Mouse (Mus musculus) limb, embryonic 13.5 days (tissue): ENCODE data around the gene Fam110a. TPM values are rescaled to one million over a fixed set of nuclear protein-coding genes. Genes with fewer than 3 reads are reported as not detected.
A peak's percentile ranks its signal among the peaks of the same experiment; 100 is the strongest.

ENCODE experiments used
- ATAC-seq: fragments of 200-750 bp; cut with Nextera tagmentation; 2 replicates; pipeline ENCODE4 v1.8.0; 2017; ENCODE audit warnings: low read depth, moderate number of reproducible peaks, moderate TSS enrichment; ENCODE audit not compliant: low FRiP score
- H3K27ac ChIP-seq: fragments of 300-500 bp; sonication (generic); 2 replicates; pipeline ENCODE4 v1.5.1; 2015; ENCODE audit warnings: inconsistent platforms, mild to moderate bottlenecking, moderate library complexity
- H3K27me3 ChIP-seq: fragments of 300-500 bp; sonication (generic); 2 replicates; pipeline ENCODE4 v1.6.1; 2015; ENCODE audit warnings: mild to moderate bottlenecking, inconsistent platforms
- H3K36me3 ChIP-seq: fragments of 300-500 bp; sonication (generic); 2 replicates; pipeline ENCODE4 v1.6.1; 2015; ENCODE audit warnings: inconsistent platforms, mild to moderate bottlenecking, moderate library complexity
- H3K4me1 ChIP-seq: fragments of 300-500 bp; sonication (generic); 2 replicates; pipeline ENCODE4 v1.6.1; 2015; ENCODE audit warnings: inconsistent platforms
- H3K4me2 ChIP-seq: fragments of 300-500 bp; sonication (generic); replicated peaks from 2 replicates; pipeline ENCODE4 v1.6.1; 2015; ENCODE audit warnings: inconsistent platforms, mild to moderate bottlenecking, moderate library complexity
- H3K4me3 ChIP-seq: fragments of 300-500 bp; sonication (generic); 2 replicates; pipeline ENCODE4 v1.5.1; 2015; ENCODE audit warnings: moderate library complexity, mild to moderate bottlenecking, inconsistent platforms
- H3K9ac ChIP-seq: fragments of 300-500 bp; sonication (generic); 2 replicates; pipeline ENCODE4 v1.6.1; 2015; ENCODE audit warnings: mild to moderate bottlenecking, inconsistent platforms
- H3K9me3 ChIP-seq: fragments of 300-500 bp; sonication (generic); 2 replicates; pipeline ENCODE4 v1.6.1; 2016; ENCODE audit warnings: inconsistent platforms
- WGBS: fragments of 180-500 bp; shearing (Covaris S2); methylation state at CpG from one replicate; pipeline ENCODE4 v1.1.7; 2015; 5-methylcytosine and 5-hydroxymethylcytosine counted together
- polyA plus RNA-seq: library from polyadenylated mRNA; unstranded; fragments of >200 nt; fragmentation: Nextera tagmentation; extraction: Ambion mirVana; gene quantifications from 2 replicates; pipeline ENCODE4 v1.2.1, GENCODE M21; 2015

Fam110a gene
- polyA plus RNA-seq, 1 experiment from 2014 or later, result 25.4 TPM

DNA sequence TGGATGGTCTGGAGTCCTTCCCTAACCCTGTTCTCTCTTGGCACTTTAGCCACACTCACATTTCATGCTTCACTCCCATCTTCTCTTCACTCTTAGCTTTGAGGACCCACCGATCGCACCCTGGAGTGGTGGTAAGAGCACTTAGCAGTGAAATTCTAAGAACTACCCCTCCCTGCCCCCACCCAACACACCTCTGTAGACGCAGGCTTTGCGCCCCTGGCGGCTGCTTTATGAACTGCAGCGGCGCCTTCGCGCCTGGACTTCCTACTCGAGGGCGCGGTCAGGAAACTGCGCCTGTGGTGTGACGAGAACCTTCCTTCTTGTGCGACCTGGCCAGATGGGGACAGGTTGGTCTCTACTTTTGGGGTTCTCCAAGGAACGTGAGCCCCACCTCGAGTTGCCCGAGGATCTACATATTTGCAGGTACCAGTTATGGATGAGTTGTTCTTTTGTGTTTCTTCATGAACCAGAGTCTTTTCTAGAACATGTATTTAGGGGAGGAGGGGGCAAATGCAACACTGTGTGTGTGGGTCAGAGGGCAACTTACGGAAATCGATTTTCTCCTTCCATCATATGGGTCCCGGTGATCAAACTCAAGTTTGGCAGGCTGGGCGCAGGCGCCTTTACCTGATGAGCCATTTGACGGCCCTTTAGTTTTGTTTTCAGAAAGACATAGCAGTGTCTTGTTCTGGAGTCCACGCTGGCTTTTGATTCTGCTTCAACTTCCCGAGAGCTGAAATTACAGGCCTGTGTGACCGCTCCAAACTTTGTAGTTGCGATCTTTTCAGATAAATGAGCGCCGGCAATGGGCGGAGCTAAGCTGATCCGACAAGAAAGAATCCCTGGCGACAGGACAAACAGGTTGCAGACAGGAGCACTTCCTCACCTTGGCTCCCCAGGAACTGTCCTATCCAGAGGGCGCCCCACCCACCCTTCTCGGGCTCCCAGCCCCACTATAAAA is 16.5 kb upstream of the Fam110a start, which contains the start of gene Slc52a3:
Gene Slc52a3, plus strand, starts transcription at position 283 of the 961 bp plus-strand sequence.
- Histone ChIP-seq H3K27ac (no peak within 1 kb of the TSS), H3K9ac (no peak within 1 kb of the TSS), H3K36me3 (no peaks in the 10 kb centered on the region), H3K9me3 (no peaks in the 10 kb centered on the region), H3K4me2 (peak within 1 kb of the TSS; percentile 38), H3K4me3 (peak within 1 kb of the TSS; percentile 14), H3K27me3 (peaks cover 82% of the 10 kb centered on the region), H3K4me1 (peaks cover 15% of the 10 kb centered on the region)
- 8% methylated on average over 35 of the region's 35 CpGs for WGBS
- ATAC-seq, result 0 out of 2 replicates have a peak, but pooled peaks have one; percentile 34

DNA sequence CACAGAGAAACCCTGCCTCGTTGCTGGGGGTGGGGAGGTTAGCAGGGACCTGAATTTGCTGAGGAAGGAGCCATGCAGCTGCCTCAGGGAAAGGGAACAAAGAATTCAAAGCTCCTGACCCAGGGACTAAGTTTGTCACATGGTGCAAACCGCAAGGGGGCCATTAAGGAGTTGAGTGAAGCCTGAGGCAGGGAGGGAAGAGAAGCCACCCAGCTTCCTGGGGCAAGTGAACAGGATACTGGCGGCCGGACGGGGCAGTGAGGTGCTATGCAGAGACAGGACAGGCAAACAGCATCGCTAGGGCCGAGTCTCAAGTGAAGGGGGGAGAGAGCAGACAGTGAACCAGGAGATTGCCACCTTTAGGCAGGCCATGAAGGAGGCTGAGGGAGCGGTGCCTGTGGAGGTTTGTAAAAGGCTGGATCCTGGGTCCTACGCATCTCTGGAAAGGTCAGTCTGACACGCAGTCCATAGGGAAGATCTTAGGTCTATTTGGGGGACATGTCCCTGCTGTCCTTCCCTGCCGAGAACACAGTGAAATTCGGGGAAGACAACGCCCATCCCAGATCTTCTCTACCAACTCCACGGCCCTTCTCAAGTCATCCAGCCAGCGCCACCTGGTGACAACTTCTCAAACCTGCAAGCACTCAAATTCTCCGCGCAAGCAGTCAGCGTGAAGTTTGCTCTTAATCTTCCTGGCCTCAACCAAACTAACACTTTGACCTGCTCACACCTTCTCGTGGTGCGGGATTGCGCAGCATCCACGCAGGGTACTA is 14.5 kb upstream of the Fam110a start:
- Histone ChIP-seq H3K4me2 (peak overlapping the region; percentile 61), H3K27me3 (peaks cover 62% of the 10 kb centered on the region), H3K36me3 (no peaks in the 10 kb centered on the region), H3K4me1 (peaks cover 10% of the 10 kb centered on the region), H3K4me3 (peak overlapping the region; percentile 27), H3K9me3 (no peaks in the 10 kb centered on the region), H3K27ac (no peak overlapping the region), H3K9ac (peak overlapping the region; percentile 43; the same call in 1 of the 2 replicates)
- ATAC-seq, result peak; percentile 45
- WGBS, result 8% methylated on average over 22 of the region's 22 CpGs

DNA sequence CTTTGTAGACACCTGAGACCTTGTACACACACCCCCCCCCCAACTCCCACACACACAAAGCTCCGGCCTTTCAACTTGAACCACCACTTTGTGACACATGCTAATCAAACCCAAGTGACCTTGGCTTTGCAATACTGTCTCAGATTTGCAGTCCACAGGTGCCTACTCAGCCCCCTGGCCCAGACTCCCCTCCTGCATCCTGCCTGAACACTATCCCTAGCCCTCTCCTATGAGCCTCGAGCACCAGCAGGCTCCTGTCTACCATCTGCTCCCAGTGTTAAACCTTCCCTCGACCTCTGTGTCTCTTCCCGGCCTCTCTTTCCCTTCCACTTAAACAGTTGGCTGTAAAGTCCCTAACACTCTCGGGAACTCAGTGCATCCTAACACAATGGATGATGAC is 11.4 kb upstream of the Fam110a start:
- Histone ChIP-seq H3K9ac (no peak overlapping the region), H3K4me1 (peaks cover 10% of the 10 kb centered on the region), H3K9me3 (no peaks in the 10 kb centered on the region), H3K4me3 (no peak overlapping the region), H3K36me3 (no peaks in the 10 kb centered on the region), H3K27me3 (peaks cover 33% of the 10 kb centered on the region), H3K4me2 (no peak overlapping the region), H3K27ac (no peak overlapping the region)
- WGBS, result 35% methylated on average over 5 of the region's 5 CpGs
- ATAC-seq, result no peak

DNA sequence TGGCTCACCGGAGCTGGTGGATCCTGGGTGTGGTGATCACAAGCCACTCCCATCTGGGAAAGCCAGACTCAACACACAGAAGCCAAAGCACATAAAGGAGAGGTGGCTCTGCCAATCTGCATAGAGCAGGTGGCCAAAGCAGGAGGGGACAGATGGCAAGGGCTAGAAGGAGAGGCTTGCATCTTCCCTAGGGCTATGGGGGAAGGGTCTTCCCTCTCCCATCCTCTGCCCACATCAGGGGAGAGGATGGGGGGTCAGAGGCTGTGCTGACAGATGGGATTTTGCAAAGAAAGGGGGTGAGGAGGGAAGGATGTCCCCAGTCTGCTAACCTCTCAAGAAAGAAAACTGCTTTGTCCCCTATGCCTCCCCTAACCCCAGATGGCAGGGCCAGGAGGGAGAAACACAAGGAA is 11.0 kb upstream of the Fam110a start:
- no peak for ATAC-seq
- H3K9me3 ChIP-seq, result no peaks in the 10 kb centered on the region
- H3K27ac ChIP-seq, result no peak overlapping the region
- H3K4me2 ChIP-seq, result no peak overlapping the region
- peaks cover 28% of the 10 kb centered on the region for H3K27me3 ChIP-seq
- no peak overlapping the region for H3K4me3 ChIP-seq
- 17% methylated on average over 1 of the region's 1 CpGs for WGBS
- no peak overlapping the region for H3K9ac ChIP-seq
- H3K36me3 ChIP-seq, result no peaks in the 10 kb centered on the region
- H3K4me1 ChIP-seq, result peaks cover 10% of the 10 kb centered on the region

DNA sequence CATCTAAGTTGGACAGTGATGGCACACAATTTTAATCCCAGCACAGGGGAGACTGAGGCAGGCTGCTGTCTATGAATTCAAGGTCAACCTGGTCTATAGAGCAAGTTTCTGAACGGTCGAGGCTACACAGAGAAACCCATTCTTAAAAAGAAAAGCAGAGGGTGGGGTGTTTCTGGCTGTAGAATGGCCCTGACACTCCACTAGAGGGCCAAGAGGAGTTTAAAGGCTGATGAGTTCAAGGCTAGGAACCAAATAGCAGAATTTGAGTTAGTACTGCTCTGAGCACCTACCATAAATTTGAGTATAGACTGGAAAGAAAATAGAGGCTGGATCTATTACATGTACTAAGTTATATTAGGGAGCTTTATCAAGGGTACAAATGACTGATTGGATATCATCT is 9.0 kb upstream of the Fam110a start:
- WGBS, result 80% methylated on average over 2 of the region's 2 CpGs
- Histone ChIP-seq H3K4me3 (no peak overlapping the region), H3K36me3 (no peaks in the 10 kb centered on the region), H3K9ac (no peak overlapping the region), H3K4me1 (0 out of 2 replicates have a peak, but pooled peaks cover 4% of the 10 kb centered on the region), H3K27me3 (peaks cover 12% of the 10 kb centered on the region), H3K27ac (no peak overlapping the region), H3K9me3 (no peaks in the 10 kb centered on the region), H3K4me2 (no peak overlapping the region)
- no peak for ATAC-seq

DNA sequence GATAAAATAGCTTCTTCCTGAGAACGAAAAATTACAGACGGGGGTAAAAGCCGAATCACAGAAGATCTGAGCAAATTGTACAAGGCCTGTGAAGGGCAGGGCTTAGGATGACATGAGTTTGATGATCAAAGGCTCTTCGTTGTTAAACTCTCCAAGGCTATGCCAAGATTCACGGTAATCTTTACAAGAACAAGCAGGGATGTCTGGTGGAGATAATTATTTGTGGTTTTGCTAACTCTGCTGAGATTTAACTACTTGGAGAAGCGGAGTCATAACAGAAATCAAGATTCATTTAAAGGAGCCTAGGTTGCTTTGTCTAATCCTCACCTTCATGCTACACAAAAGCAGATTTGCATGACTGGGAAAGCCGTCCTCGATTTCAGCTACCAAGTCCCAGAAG is 6.9 kb upstream of the Fam110a start:
- H3K9me3 ChIP-seq, result no peaks in the 10 kb centered on the region
- H3K36me3 ChIP-seq, result no peaks in the 10 kb centered on the region
- peaks cover 3% of the 10 kb centered on the region; the same call in 1 of the 2 replicates for H3K27me3 ChIP-seq
- ATAC-seq, result no peak
- H3K4me3 ChIP-seq, result no peak overlapping the region
- no peak overlapping the region for H3K9ac ChIP-seq
- 0 out of 2 replicates have a peak, but pooled peaks cover 4% of the 10 kb centered on the region for H3K4me1 ChIP-seq
- H3K27ac ChIP-seq, result no peak overlapping the region
- no peak overlapping the region for H3K4me2 ChIP-seq
- 79% methylated on average over 8 of the region's 8 CpGs for WGBS

DNA sequence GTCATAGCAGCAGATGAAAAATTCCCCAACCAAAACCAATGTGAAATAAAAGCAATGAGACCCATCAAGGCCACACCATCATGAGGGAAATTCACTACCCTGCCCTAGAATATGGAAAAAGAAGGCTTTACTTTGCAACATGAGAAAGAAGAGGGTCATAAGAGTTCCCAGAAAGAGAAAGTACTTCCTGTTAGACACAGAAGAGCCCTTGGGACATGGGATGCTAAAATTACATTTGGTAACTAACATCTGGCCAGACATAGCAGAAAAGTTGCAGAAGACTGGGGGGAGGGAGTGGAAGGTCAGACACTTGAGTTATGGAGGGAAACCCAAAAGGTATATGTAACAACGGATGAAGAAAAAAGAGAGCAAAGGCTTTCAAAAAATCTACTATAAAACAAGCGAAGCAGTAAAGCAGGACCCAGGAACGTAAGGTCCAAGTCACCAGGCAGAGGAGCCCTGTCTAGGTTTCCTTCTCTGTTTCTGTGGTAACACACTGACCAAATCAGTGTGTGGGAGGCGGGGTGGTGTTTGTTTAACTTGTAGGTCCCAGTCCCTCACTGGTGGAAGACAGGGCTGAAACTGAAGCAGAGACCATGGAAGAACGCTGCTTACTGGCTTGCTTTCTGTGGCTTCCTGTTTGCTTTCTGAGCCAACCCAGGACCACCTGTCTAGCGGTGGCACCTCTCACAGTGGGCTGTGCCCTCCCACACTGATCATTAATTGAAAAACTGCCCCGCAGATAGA is 5.6 kb upstream of the Fam110a start:
- Histone ChIP-seq H3K27me3 (no peaks in the 10 kb centered on the region), H3K9me3 (no peaks in the 10 kb centered on the region), H3K4me3 (no peak overlapping the region), H3K4me1 (peaks cover 4% of the 10 kb centered on the region; the same call in 1 of the 2 replicates), H3K4me2 (no peak overlapping the region), H3K27ac (no peak overlapping the region), H3K36me3 (no peaks in the 10 kb centered on the region), H3K9ac (no peak overlapping the region)
- 60% methylated on average over 7 of the region's 7 CpGs for WGBS
- no peak for ATAC-seq

DNA sequence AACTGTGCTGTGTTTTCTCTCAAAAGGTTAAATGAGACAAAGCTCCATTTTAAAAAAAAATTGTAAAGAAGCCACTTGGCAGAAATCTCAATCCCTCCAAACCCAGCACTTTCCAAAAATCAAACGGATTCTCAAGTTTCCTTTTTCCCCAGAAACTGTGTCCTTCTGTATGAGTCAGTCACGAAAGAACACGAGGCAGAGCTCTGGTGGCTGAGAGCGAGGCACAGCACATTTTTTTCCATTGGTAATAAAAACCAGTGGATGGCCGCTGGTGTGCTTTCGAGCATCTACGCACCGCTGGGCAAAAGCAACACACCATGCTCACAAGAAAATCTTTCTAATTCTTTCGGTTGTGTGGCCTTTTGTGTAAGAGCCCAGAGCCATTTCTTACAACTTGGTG is 4.0 kb upstream of the Fam110a start:
- Histone ChIP-seq H3K27me3 (no peaks in the 10 kb centered on the region), H3K4me2 (no peak overlapping the region), H3K4me3 (no peak overlapping the region), H3K27ac (no peak overlapping the region), H3K4me1 (peaks cover 15% of the 10 kb centered on the region), H3K9ac (no peak overlapping the region), H3K9me3 (no peaks in the 10 kb centered on the region), H3K36me3 (no peaks in the 10 kb centered on the region)
- WGBS, result 47% methylated on average over 9 of the region's 9 CpGs
- ATAC-seq, result no peak

DNA sequence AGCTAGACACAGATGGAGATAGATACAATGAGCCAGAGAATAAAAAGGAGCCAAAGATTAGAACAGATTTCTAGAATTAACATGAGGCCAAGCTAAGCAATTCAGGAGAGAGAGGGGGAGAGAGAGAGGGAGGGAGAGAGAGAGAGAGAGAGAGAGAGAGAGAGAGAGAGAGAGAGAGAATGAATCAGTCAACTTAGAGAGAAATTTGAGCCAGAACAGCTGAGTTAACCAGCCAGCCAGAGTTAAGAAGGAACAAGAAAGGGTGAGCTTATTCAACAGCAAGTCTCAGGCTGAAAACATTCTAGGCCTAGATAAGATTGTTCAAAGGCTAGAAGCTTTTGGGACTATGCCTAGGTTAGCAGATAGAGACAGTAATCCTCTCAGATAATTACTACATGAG is 2.5 kb upstream of the Fam110a start:
- H3K9ac ChIP-seq, result no peak overlapping the region
- H3K4me2 ChIP-seq, result no peak overlapping the region
- no peak for ATAC-seq
- no peak overlapping the region for H3K27ac ChIP-seq
- H3K4me1 ChIP-seq, result peaks cover 31% of the 10 kb centered on the region
- no peak overlapping the region for H3K4me3 ChIP-seq
- no peaks in the 10 kb centered on the region for H3K36me3 ChIP-seq
- no peaks in the 10 kb centered on the region for H3K27me3 ChIP-seq
- no peaks in the 10 kb centered on the region for H3K9me3 ChIP-seq

DNA sequence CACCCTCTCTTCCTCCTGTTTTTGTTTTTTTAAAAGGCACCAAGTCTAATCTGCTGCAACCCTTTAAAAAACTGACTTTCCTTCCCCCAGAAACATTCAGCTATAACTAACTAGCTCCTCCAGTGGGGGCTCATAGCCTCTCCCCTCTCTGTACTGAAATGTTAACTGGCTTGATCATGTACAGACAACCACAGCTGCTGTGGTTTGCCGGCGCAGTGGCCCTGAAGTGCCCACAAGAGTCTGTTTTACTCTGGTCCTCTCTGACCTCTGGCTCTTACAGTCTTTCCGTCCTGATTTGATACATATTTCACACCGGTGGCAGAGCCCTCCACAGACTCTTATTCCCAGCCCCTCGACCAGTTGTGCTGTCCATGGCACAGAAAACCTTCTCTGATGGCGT is 1.2 kb upstream of the Fam110a start:
- Histone ChIP-seq H3K4me2 (no peak overlapping the region), H3K36me3 (no peaks in the 10 kb centered on the region), H3K9me3 (no peaks in the 10 kb centered on the region), H3K4me1 (peaks cover 32% of the 10 kb centered on the region), H3K27me3 (no peaks in the 10 kb centered on the region), H3K27ac (no peak overlapping the region), H3K9ac (no peak overlapping the region), H3K4me3 (no peak overlapping the region)
- ATAC-seq, result no peak
- WGBS, result 65% methylated on average over 6 of the region's 6 CpGs

DNA sequence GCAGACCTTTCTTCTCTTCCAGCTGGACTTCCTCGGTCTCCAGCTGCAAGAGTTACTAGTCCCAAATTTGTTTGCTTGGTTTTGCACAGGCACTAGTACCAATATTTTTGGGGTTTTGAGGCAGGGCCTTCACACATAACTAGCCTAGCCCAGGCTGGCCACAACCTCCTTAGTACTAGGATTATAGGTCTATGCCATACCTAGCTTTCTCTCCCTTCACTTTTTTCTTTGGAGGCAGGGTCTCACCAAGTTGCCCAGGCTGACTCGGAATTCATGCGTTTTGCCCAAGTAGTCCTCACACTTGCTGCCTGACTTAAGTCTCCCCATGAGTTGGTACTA is 305 bp upstream of the Fam110a start:
- Histone ChIP-seq H3K9me3 (no peaks in the 10 kb centered on the region), H3K27ac (peak overlapping the region; percentile 28; the same call in 1 of the 2 replicates), H3K4me1 (peaks cover 29% of the 10 kb centered on the region), H3K9ac (peak overlapping the region; percentile 84), H3K4me3 (peak overlapping the region; percentile 69), H3K27me3 (no peaks in the 10 kb centered on the region; the same call in 1 of the 2 replicates), H3K4me2 (peak overlapping the region; percentile 86), H3K36me3 (no peaks in the 10 kb centered on the region)
- WGBS, result 38% methylated on average over 3 of the region's 3 CpGs
- 0 out of 2 replicates have a peak, but pooled peaks have one; percentile 1 for ATAC-seq
